Mouse (Mus musculus) thymus, adult 2 months (tissue): ENCODE measurements around the gene Cntrob.

Source experiments
- CTCF ChIP-seq: fragments of 200-500 bp; IDR thresholded peaks from 2 replicates; pipeline ENCODE4 v1.5.1; 2012; ENCODE audit warnings: mild to moderate bottlenecking, control low read depth, low read length, moderate library complexity, borderline replicate concordance; ENCODE audit not compliant: control insufficient read depth, poor library complexity, insufficient read depth; ENCODE audit errors: extremely low read depth
- POLR2A ChIP-seq: fragments of 200-500 bp; IDR thresholded peaks from 2 replicates; pipeline ENCODE4 v1.6.1; 2012; ENCODE audit warnings: mild to moderate bottlenecking, low read length, control low read depth, moderate library complexity; ENCODE audit not compliant: control insufficient read depth, poor library complexity, insufficient read depth; ENCODE audit errors: extremely low read depth

DNA sequence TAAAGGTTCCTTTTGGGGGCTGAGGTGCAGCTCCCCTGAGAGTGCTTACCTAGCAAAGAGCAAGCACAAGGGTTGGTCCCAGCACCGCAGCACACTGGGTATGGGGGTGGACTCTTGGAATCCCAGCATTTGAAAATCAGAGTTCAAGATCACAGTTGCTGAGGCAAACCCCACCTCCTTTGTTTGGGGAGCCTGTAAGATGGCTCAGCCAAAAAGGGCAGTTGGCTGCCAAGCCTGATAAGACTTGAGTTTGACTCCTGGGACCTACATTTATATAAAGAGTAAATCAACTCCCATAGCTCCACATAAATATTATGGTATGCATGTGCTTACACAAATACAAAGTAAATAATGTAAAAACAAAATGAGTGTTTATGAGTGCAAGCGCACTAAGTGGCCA lies 17.5 kb downstream of the Cntrob start:
- TF ChIP-seq POLR2A (no peak), CTCF (no peak)
